Mouse (Mus musculus) cortical plate, adult 2 months (tissue): ENCODE data around the gene Tapt1.

ENCODE experiments used
- CTCF ChIP-seq: fragments of 200-500 bp; IDR thresholded peaks from 2 replicates; pipeline ENCODE4 v1.5.1; 2011; ENCODE audit warnings: mild to moderate bottlenecking, control low read depth, low read length; ENCODE audit not compliant: insufficient read depth; ENCODE audit errors: extremely low read depth
- POLR2A ChIP-seq: fragments of 200-500 bp; IDR thresholded peaks from 2 replicates; pipeline ENCODE4 v1.6.1; 2011; ENCODE audit warnings: mild to moderate bottlenecking, low read length, control low read depth; ENCODE audit not compliant: insufficient read depth; ENCODE audit errors: extremely low read depth

GRCm38 (mm10) chr5:44203410-44203809 is 23.0 kb downstream of the Tapt1 start:
- no peak for TF ChIP-seq POLR2A
- TF ChIP-seq CTCF, result no peak
